Mouse (Mus musculus) urinary bladder, postnatal 36 days (tissue): ENCODE measurements around the gene Clstn1.

Experiments
- DNase-seq, 2 experiments: peaks; one replicate each; pipeline ENCODE4 v3.0.0; 2022; ENCODE audit warnings: low spot score in 2 of 2, mixed read lengths in 1 of 2

The Clstn1 gene

GRCm38 (mm10) chr4:149634157-149634556 is 47.9 kb downstream of the Clstn1 start:
- DNase-seq: no peak

DNA sequence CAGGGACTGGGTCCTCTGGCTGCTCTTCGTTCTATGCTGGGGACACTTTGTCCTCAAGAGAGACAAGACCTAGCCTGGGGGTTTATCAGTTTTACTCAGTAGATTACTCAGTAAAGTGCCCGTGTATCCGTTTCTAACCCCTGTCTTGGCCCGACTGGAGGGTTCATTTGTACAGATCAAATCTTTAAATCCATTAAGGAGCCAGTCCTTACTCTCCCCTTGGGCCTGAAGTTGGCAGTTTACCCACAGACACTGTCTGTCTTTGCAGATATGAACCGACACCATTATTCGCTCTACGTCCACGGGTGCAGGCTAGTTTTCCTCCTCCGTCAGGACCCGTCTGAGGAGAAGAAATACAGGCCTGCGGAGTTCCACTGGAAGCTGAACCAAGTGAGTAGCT is 48.7 kb downstream of the Clstn1 start:
- no peak for DNase-seq

DNA sequence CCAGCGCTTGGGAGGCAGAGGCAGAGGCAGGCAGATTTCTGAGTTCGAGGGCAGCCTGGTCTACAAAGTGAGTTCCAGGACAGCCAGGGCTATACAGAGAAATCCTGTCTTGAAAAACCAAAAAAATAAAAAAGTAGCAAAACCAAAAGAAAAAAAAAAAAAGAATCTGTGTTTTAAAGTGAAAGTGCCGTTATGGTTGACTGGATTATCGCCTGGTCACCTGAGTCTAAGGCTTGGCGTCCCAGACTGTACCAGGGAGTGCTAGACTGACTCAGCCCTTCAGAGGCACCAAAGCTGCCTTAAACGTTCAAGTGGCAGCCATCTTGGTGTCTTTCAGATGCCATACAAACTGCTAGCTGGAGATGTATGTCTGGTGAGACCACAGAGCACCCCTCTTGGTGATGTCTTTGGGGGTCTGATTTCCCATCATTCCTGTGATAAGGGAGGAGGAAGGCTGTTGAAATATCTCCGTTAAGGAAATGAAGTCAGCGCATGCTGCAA is 49.7 kb downstream of the Clstn1 start:
- no peak for DNase-seq

GRCm38 (mm10) chr4:149637942-149638341 is 51.7 kb downstream of the Clstn1 start:
- DNase-seq: no peak

- no peak for DNase-seq
Observed at GRCm38 (mm10) chr4:149640831-149641230, 54.6 kb downstream of the Clstn1 start.

DNA sequence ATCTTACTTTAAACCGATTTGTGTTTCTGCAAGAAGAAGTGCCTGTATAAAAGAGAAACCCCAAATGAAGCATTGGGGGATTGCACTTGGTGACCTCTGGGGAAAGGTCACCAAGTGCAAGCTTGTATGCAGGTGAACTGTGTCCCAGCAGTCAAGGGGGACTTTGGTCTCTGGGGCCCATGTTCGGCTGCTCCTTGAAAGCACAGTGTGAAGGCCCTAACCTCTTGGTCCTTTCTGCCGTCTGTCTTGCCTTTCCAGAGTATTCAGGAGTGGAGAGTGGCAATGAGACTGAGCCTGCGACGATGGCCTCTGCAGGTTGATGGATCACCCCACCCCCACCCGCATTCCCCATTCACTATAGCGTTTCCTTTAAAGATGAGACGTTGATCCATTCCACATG is 55.1 kb downstream of the Clstn1 start:
- no peak for DNase-seq

DNA sequence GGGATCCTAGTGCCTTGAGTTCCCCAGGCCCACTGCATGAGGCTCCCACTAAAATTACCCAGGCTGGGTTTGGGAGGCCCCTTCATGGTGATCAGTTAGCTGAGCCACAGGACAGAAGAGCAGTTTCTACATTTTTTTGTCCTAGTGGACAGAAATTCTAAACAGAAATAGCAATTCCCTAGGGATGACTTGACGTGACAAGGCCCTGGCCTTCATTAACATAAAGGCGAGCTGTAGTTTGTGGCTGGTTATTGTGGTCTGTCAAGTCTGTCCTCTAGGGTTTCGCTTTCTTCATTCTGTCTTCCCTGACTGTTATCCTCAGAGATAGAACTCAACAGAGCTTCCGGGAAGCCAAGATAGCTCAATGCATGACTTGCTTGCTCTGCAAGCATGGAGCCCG is 55.7 kb downstream of the Clstn1 start:
- no peak for DNase-seq

DNA sequence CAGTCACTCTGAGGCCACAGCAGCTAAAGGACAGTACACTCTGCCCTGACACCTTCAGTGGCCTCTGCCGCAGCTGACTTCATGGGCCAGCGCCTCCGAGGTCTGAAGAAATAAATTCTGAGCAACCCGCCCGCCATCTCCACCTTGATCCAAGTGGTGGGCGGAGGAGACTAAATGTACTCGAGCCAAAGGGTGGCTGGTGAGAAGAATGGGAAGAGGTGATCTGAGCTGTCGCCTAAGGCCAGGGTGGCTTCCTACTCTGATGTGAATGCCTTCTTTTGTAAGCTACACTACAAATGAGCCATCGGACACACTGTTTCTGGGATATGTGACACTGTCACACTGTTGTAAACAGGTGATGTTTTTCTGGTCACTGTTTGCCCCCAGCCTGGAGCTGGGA is 59.5 kb downstream of the Clstn1 start:
- DNase-seq: no peak

DNA sequence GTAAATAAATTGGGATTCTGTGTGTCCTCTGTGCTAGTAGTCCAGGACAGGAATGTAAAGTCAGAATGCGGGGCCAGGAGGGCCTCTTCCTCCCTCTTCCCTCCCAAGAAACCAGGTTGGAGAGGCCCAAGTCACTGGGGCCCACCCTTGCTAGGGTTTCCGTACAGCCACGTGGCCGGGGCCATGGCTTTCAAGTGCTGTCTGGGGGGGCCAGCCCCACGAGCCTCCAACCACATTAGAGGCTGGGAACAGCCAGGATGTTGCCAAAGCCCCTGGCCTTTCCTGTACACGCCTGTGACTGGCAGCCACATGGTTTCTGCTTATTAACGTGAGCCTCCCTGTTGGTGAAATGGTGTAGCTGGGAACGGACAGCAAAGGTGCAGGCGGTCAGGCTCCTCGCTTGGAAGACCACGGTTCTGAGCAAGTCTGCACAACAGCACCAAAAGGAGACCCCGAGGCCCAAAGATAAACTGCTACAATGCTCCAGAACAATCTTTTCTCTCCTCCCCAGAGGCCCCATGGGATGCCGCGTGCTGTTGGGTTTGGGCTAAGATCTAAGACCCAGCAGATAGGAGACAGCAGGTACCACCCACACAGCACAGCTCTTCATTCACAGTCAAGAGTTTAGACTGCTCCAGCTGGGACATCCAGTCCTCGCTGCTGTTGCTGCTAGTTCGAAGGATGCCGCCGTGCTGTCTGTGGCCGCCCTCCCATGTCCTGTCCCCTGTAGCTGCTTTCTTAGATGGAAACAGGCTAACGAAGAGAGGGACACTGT is 62.0 kb downstream of the Clstn1 start:
- DNase-seq: no peak

- peak; percentile 29 to 68 for DNase-seq
Observed at GRCm38 (mm10) chr4:149650493-149651193, 64.4 kb downstream of the Clstn1 start.

DNA sequence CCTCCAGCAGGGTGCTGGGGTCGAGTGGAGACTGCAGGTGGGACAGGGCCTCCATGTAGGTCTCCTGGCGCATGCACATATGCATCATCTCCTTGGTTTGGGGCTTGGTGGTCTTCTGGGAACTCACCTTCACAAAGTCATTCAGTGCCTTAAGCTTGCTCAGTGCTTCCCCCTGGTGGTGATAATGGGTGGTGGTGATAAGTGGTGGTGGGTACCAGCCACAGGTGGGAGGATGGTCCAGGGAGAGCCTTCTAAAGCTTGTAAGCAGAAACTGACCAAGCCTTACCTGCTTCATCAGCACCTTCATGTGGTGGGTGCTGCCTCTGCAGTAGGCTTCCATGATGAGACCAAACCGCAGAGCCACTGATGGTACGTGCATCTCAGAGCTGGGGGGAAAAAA is 68.0 kb downstream of the Clstn1 start:
- DNase-seq: no peak

GRCm38 (mm10) chr4:149657858-149658416 is 71.7 kb downstream of the Clstn1 start:
- no peak for DNase-seq

DNA sequence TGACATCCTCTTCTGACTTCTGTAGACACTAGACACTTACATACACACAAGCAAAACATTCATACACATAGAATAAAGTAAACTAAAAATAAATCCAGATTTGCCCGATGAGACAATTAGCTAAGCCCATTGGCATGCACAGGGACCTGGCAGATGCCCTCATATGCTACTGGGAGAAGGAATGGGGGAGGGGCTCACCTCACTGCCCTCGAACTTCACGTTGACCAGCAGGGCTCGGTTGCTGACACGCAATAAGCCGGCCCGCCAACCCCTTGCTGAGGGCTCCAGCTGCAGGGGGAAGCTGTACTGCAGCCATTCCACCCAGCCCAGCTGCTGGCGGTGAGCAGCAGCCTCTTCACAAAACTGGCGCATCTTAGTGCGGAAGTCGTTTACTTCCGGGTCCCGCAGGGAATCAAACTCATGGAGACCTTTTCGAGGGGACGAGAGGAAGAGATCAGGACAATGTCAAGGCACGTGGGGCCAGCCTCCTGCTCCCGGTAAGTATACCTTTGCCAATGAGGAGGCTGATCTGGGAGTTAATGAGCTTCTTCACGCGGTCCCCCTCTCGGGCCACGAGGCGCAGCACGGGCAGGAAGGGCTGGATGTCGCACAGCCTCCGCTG is 73.3 kb downstream of the Clstn1 start:
- DNase-seq: no peak

- no peak for DNase-seq
Observed at GRCm38 (mm10) chr4:149660598-149660997, 74.3 kb downstream of the Clstn1 start.

DNA sequence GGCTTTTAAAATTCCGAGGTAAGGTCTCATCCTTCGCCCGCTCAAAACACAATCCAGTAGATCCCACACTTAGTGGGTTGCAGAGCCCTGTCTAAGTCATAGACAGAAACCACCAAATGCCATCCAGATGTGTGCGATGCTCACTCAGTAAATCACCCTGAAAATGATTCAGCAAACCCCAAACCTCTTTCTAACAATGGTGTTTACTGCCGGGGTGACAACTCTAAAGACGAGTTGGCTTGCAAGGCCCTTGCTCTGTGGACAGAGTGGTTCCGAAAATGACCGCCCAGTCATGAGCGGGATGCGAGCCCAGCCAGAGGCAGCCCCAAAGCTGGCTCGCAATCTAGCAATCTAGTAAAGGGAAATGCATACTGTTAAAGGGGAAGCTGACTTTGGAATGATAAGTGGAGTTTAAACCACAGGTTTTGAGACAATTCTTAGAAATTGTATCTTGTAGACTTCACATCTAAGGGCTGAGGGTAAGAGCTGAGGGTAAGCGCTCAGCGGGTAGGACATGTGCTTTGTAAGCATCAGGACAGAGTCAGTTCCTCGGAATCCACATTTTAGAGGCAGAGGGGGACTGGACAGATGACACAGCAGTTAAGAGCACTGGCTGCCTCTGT is 75.8 kb downstream of the Clstn1 start:
- DNase-seq: no peak

DNA sequence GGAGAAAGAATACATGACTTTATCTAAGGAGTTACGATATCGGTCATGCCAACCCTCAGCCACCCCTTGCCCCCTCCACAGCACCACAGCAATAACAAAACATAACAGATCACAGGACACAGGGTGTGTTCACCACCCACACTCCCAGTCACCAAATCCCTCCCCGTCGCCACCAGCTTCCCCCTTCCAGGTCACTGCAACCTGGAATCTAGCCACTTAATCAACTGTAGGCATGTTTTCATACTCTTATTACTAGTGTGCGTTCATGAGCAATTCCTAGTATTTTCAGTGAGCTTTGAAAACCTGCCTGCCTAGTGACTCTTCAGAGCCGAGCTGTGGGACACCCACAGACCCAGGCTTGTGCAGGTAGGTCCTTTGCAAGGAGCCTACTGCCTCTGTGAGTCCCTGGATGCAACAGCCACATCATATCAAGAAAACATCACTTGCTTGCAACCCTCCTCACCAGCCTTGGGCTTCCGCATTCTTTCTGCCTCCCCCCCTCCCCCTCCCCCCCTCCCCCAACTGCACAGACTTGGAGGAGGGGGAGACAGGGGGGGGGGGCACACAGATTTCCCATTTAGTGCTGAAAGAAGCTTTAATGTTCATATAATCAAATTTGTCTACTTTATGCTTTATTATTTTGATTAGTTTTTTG is 77.7 kb downstream of the Clstn1 start:
- DNase-seq: no peak

GRCm38 (mm10) chr4:149665016-149665691 is 78.9 kb downstream of the Clstn1 start:
- DNase-seq: no peak

- no peak for DNase-seq
Observed at GRCm38 (mm10) chr4:149665692-149666090, 79.4 kb downstream of the Clstn1 start.

DNA sequence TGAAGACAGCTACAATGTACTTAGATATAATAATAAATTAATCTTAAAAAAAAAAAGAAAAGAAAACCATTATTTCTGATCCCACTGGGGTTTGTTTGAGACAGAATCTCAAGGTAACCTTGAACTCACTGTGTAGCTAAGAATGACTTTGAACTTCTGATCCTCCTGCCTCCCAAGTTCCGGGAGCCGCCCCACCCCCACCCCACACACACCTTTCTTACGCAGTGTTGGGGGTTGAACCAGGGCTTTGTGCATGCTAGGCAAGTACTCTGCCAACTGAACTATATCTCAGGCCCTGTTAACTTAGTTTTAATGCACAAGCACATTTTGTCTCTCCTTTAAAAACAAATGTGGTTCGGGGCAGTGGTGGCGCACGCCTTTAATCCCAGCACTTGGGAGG is 84.9 kb downstream of the Clstn1 start:
- DNase-seq: no peak

GRCm38 (mm10) chr4:149672747-149673146 is 86.5 kb downstream of the Clstn1 start:
- no peak for DNase-seq
